Mouse (Mus musculus): ENCODE measurements around the gene Mylk. TPM values are rescaled to one million over a fixed set of nuclear protein-coding genes. Genes with fewer than 3 reads are reported as not detected.

Mylk gene
- polyA plus RNA-seq, 1 experiment from 2014 or later, result 3.9 TPM

DNA sequence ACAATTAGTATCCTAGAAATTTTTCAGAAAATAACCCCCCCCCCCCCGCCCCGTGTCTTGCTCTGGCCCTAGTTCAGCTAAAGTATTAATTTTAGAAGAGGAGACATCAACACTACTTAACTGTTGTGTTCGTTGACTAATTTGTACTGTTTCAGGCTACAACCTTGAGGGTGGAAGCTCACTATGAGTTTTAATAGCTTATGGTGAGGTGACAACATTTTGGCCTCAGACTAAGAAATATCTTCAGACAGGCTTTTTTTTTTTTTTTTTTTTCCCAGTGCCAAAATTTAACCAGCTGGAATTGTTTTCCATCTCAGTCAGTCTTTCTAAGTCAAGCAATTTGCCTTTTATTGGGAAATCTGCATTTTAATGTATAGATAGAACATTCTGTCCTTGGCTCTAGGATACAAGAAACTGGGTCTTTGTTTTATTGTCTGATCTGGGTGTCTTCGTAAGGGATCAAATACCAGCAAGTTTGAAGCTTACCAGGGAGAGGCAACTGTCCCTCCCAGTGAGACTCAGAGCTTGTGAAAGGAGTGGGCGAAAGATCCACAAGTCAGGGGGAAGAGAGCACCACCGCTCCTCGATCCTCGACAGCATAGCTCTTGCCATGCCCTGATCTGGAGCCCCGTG, 19.1 kb downstream of the Mylk start:
- Histone ChIP-seq H3K4me2 (ENCODE audit: low read depth) (no peak overlapping the region), H3K36me3 (ENCODE audit: control insufficient read depth, insufficient read depth, low read length) (no peaks in the 10 kb centered on the region), H3K4me1 (ENCODE audit: control insufficient read depth, insufficient read depth, low read length) (no peaks in the 10 kb centered on the region), H3K9me3 (ENCODE audit: control insufficient read depth, low read length) (no peaks in the 10 kb centered on the region), H3K9ac (ENCODE audit: low read length) (no peak overlapping the region), H3K4me3 (ENCODE audit: low read depth, low read length) (no peak overlapping the region), H3K27me3 (ENCODE audit: control insufficient read depth, insufficient read depth, low read length) (no peaks in the 10 kb centered on the region), H3K27ac (ENCODE audit: low read depth, low read length) (no peak overlapping the region)
- no peak for DNase-seq (ENCODE audit: low spot score)
- no peak for ATAC-seq (ENCODE audit: insufficient read depth, low FRiP score, low TSS enrichment)
- WGBS, result 84% methylated on average over 9 of the region's 9 CpGs

DNA sequence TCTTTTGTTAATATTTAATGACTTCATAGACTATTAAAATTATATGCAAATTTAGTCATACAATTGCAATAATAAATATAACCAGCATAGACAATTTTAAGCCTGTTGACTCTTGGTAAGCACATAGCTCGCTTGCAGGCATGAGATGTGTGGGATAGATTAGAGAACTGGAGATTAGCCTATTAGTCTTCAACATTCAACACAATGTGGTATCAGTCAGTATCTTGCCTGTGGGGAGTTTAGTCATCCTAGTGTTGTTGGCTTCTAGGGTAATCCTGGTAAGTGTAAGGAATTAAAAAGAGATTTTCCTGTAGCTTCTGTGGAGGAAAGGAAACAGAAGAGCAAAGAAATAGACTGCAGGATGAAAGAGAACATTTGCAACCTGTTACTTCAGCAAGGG, 20.7 kb downstream of the Mylk start:
- no peak for ATAC-seq (ENCODE audit: insufficient read depth, low FRiP score, low TSS enrichment)
- Histone ChIP-seq H3K4me1 (ENCODE audit: control insufficient read depth, insufficient read depth, low read length) (no peaks in the 10 kb centered on the region), H3K27me3 (ENCODE audit: control insufficient read depth, insufficient read depth, low read length) (no peaks in the 10 kb centered on the region), H3K9ac (ENCODE audit: low read length) (no peak overlapping the region), H3K27ac (ENCODE audit: low read depth, low read length) (no peak overlapping the region), H3K4me2 (ENCODE audit: low read depth) (no peak overlapping the region), H3K9me3 (ENCODE audit: control insufficient read depth, low read length) (no peaks in the 10 kb centered on the region), H3K4me3 (ENCODE audit: low read depth, low read length) (no peak overlapping the region), H3K36me3 (ENCODE audit: control insufficient read depth, insufficient read depth, low read length) (no peaks in the 10 kb centered on the region)
- WGBS, result 93% methylated on average over 1 of the region's 1 CpGs
- DNase-seq (ENCODE audit: low spot score), result no peak

DNA sequence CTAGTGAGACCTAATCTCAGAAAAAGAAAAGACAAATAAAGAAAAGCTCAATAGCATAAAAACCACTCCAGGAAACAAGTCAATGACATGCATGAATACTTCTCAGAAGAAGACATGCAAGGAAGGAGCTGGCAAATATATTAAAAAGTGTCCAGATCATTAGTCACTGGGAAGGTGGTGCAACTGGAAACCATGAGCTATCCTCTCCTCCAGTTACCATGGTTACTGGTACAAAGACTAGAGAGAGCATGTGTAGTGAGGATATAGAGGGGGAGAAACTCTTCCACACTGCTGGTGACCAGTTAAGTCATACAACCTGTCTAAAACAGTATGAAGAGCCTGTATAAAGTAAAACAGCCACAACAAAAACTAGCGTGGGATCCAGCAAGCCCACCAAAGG, 21.2 kb downstream of the Mylk start:
- Histone ChIP-seq H3K9me3 (ENCODE audit: control insufficient read depth, low read length) (no peaks in the 10 kb centered on the region), H3K9ac (ENCODE audit: low read length) (no peak overlapping the region), H3K36me3 (ENCODE audit: control insufficient read depth, insufficient read depth, low read length) (no peaks in the 10 kb centered on the region), H3K4me2 (ENCODE audit: low read depth) (no peak overlapping the region), H3K27me3 (ENCODE audit: control insufficient read depth, insufficient read depth, low read length) (no peaks in the 10 kb centered on the region), H3K4me1 (ENCODE audit: control insufficient read depth, insufficient read depth, low read length) (no peaks in the 10 kb centered on the region), H3K4me3 (ENCODE audit: low read depth, low read length) (no peak overlapping the region), H3K27ac (ENCODE audit: low read depth, low read length) (no peak overlapping the region)
- ATAC-seq (ENCODE audit: insufficient read depth, low FRiP score, low TSS enrichment) (no peak), DNase-seq (ENCODE audit: low spot score) (no peak)
- 94% methylated on average over 1 of the region's 1 CpGs for WGBS

DNA sequence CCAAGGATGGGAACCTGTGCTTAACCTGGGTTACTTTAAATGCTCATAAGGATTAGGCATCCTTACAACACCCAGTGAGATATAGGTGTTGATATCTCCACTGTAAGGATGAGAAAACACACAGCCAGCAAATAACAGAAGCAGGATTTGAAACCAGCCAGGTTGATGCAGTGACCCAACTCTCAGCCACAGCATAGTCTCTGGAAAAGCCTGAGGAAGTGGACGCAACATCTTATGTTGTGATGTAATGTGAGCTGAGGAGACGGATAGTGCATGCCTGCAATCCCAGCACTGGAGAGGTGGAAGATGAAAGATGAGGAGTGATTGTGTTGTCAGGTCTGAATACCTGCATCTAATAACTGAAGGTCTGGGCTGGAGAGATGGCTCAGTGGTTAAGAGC, 22.4 kb downstream of the Mylk start:
- DNase-seq (ENCODE audit: low spot score) (no peak), ATAC-seq (ENCODE audit: insufficient read depth, low FRiP score, low TSS enrichment) (no peak)
- 94% methylated on average over 2 of the region's 2 CpGs for WGBS
- Histone ChIP-seq H3K9ac (ENCODE audit: low read length) (no peak overlapping the region), H3K4me2 (ENCODE audit: low read depth) (no peak overlapping the region), H3K36me3 (ENCODE audit: control insufficient read depth, insufficient read depth, low read length) (no peaks in the 10 kb centered on the region), H3K27me3 (ENCODE audit: control insufficient read depth, insufficient read depth, low read length) (no peaks in the 10 kb centered on the region), H3K27ac (ENCODE audit: low read depth, low read length) (no peak overlapping the region), H3K4me3 (ENCODE audit: low read depth, low read length) (no peak overlapping the region), H3K4me1 (ENCODE audit: control insufficient read depth, insufficient read depth, low read length) (no peaks in the 10 kb centered on the region), H3K9me3 (ENCODE audit: control insufficient read depth, low read length) (no peaks in the 10 kb centered on the region)

DNA sequence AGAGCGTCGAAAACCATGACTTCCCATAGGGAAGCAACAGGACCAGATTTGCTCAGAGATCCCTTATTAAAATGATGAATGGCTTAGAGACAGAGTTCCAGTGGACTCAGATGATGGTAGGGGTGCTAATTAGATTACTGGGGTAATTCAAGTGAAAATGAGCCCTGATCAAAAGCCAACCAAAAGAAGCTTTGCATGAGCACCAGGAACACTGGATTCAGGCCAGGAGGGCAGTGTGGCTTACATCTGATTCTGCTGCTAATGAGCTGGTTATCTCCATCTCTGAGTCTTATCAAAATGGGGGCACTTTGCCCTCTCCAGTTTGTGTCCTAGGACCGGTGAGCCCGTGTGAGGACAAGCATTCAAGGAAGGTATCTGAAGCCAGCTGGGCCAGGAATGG, 23.4 kb downstream of the Mylk start:
- Histone ChIP-seq H3K27me3 (ENCODE audit: control insufficient read depth, insufficient read depth, low read length) (no peaks in the 10 kb centered on the region), H3K9me3 (ENCODE audit: control insufficient read depth, low read length) (no peaks in the 10 kb centered on the region), H3K4me3 (ENCODE audit: low read depth, low read length) (no peak overlapping the region), H3K9ac (ENCODE audit: low read length) (no peak overlapping the region), H3K27ac (ENCODE audit: low read depth, low read length) (no peak overlapping the region), H3K36me3 (ENCODE audit: control insufficient read depth, insufficient read depth, low read length) (no peaks in the 10 kb centered on the region), H3K4me1 (ENCODE audit: control insufficient read depth, insufficient read depth, low read length) (no peaks in the 10 kb centered on the region), H3K4me2 (ENCODE audit: low read depth) (no peak overlapping the region)
- WGBS, result 75% methylated on average over 4 of the region's 4 CpGs
- DNase-seq (ENCODE audit: low spot score) (no peak), ATAC-seq (ENCODE audit: insufficient read depth, low FRiP score, low TSS enrichment) (no peak)

DNA sequence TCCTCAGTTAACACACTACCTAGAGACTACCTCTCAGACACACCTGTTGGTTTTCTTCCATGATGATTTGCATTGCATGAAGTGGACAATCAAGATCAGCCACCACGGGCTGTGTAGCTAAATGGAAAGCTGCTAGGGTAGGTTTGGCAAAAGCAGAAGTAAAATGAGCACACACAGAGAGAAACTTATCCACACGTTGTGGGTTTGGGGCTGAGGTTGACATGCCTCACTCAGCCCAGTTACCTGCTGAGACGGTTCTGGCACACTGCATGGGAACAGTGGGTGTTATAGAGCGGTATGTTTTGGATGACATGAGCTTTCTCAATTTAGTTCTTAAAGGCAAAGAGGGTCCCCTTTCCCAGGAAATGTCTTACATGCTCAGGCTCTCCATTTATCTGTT, 25.1 kb downstream of the Mylk start:
- Histone ChIP-seq H3K27ac (ENCODE audit: low read depth, low read length) (no peak overlapping the region), H3K4me1 (ENCODE audit: control insufficient read depth, insufficient read depth, low read length) (no peaks in the 10 kb centered on the region), H3K4me3 (ENCODE audit: low read depth, low read length) (no peak overlapping the region), H3K36me3 (ENCODE audit: control insufficient read depth, insufficient read depth, low read length) (no peaks in the 10 kb centered on the region), H3K27me3 (ENCODE audit: control insufficient read depth, insufficient read depth, low read length) (no peaks in the 10 kb centered on the region), H3K4me2 (ENCODE audit: low read depth) (no peak overlapping the region), H3K9ac (ENCODE audit: low read length) (no peak overlapping the region), H3K9me3 (ENCODE audit: control insufficient read depth, low read length) (no peaks in the 10 kb centered on the region)
- ATAC-seq (ENCODE audit: insufficient read depth, low FRiP score, low TSS enrichment) (no peak), DNase-seq (ENCODE audit: low spot score) (no peak)
- WGBS, result 88% methylated on average over 4 of the region's 4 CpGs

DNA sequence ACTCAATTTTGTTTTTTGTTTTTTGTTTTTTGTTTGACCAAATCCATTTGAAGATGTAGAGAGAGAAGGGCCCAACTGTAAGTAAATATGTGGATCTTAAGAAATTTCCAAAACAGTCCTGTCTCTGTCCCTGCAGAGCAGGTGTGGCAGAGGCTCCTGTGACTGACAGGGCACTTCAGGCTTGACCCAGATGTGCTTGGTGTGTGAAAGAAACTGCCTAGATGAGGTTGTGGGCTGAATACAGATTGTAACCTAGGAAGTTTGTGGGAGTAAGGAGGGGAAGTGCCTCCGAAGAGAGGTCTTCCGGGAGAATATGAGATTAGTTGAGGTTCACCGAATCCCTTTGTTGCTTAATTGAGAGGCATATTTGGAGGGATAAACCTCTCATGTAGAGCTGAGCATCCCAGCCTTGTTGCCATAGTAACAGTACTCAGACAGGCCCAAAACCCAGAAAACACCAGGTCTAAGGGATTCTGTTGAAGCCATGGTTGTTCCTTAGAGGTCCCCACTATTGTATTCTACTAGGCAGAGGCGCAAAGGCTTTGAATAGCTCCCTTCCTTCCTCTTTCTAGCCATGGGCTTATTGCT, 27.5 kb downstream of the Mylk start:
- no peak for DNase-seq (ENCODE audit: low spot score)
- no peaks in the 10 kb centered on the region for H3K27me3 ChIP-seq (ENCODE audit: control insufficient read depth, insufficient read depth, low read length)
- no peak for ATAC-seq (ENCODE audit: insufficient read depth, low FRiP score, low TSS enrichment)
- H3K4me1 ChIP-seq (ENCODE audit: control insufficient read depth, insufficient read depth, low read length), result no peaks in the 10 kb centered on the region
- H3K4me3 ChIP-seq (ENCODE audit: low read depth, low read length), result no peak overlapping the region
- no peaks in the 10 kb centered on the region for H3K36me3 ChIP-seq (ENCODE audit: control insufficient read depth, insufficient read depth, low read length)
- no peak overlapping the region for H3K9ac ChIP-seq (ENCODE audit: low read length)
- H3K4me2 ChIP-seq (ENCODE audit: low read depth), result no peak overlapping the region
- WGBS, result 52% methylated on average over 4 of the region's 4 CpGs
- H3K27ac ChIP-seq (ENCODE audit: low read depth, low read length), result no peak overlapping the region
- H3K9me3 ChIP-seq (ENCODE audit: control insufficient read depth, low read length), result no peaks in the 10 kb centered on the region

DNA sequence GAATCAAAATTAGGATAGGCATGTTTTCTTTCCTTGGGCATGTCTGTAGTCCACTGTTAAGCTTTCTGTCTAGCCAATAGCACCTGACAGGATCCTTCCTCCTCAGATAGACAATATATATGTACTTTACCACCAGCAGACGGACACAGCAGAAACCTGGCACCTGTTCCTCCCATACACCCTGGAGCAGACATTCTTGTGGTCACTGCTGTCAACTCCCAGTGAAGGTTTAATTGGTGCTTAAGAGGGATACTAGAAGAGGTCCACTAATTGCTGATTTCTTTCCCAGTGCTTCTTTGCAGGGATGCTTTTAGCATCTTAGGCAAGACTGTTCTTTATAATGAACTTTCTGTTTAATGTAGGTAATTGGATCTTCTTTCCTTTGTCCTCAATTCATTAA, 37.4 kb downstream of the Mylk start:
- WGBS, result 55% methylated on average over 1 of the region's 1 CpGs

DNA sequence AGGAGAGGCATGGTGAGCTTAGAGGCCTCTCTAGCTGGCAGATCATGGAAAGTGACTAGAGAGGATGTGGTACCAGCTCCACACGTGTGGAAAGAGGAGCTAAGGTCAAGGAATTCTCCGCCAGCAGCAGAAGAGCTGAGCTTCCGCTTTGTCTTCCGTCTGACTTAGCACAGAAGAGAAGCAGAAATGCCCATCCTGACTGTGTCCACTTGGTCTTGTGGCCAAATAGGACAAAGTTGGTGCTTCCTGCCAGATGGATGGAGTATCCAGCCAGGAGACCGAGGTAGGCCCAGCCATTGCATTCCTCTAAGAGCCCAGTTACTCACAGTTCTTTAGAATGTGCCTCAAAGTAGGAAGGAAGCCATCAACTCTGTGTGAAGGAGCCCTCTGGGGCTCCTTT, 38.5 kb downstream of the Mylk start:
- no peaks in the 10 kb centered on the region for H3K27me3 ChIP-seq (ENCODE audit: control insufficient read depth, insufficient read depth, low read length)
- 89% methylated on average over 5 of the region's 5 CpGs for WGBS
- H3K36me3 ChIP-seq (ENCODE audit: control insufficient read depth, insufficient read depth, low read length), result no peaks in the 10 kb centered on the region
- H3K4me3 ChIP-seq (ENCODE audit: low read depth, low read length), result no peak overlapping the region
- H3K27ac ChIP-seq (ENCODE audit: low read depth, low read length), result no peak overlapping the region
- no peaks in the 10 kb centered on the region for H3K4me1 ChIP-seq (ENCODE audit: control insufficient read depth, insufficient read depth, low read length)
- no peak for DNase-seq (ENCODE audit: low spot score)
- no peaks in the 10 kb centered on the region for H3K9me3 ChIP-seq (ENCODE audit: control insufficient read depth, low read length)
- H3K4me2 ChIP-seq (ENCODE audit: low read depth), result no peak overlapping the region
- no peak for ATAC-seq (ENCODE audit: insufficient read depth, low FRiP score, low TSS enrichment)
- H3K9ac ChIP-seq (ENCODE audit: low read length), result no peak overlapping the region

More for the DNA sequence above, 37.4 kb downstream of the Mylk start:
- Histone ChIP-seq H3K4me2 (ENCODE audit: low read depth) (no peak overlapping the region), H3K27ac (ENCODE audit: low read depth, low read length) (no peak overlapping the region), H3K4me3 (ENCODE audit: low read depth, low read length) (no peak overlapping the region), H3K27me3 (ENCODE audit: control insufficient read depth, insufficient read depth, low read length) (no peaks in the 10 kb centered on the region), H3K36me3 (ENCODE audit: control insufficient read depth, insufficient read depth, low read length) (no peaks in the 10 kb centered on the region), H3K9me3 (ENCODE audit: control insufficient read depth, low read length) (no peaks in the 10 kb centered on the region), H3K9ac (ENCODE audit: low read length) (no peak overlapping the region), H3K4me1 (ENCODE audit: control insufficient read depth, insufficient read depth, low read length) (no peaks in the 10 kb centered on the region)
- ATAC-seq (ENCODE audit: insufficient read depth, low FRiP score, low TSS enrichment) (no peak), DNase-seq (ENCODE audit: low spot score) (no peak)

All from neural tube, embryonic 11.5 days (tissue).